Mouse (Mus musculus) hindbrain, embryonic 16.5 days (tissue): Measurements from ENCODE around the gene Lrmp. TPM values are rescaled to one million over a fixed set of nuclear protein-coding genes. Genes with fewer than 3 reads are reported as not detected.

Experiments used
- ATAC-seq: fragments of 200-750 bp; cut with Nextera tagmentation; 2 replicates; pipeline ENCODE4 v1.8.0; 2017; ENCODE audit warnings: moderate TSS enrichment, moderate library complexity
- H3K27ac ChIP-seq: fragments of 300-500 bp; sonication (generic); 2 replicates; pipeline ENCODE4 v1.5.1; 2014; ENCODE audit warnings: low read depth, mild to moderate bottlenecking, control low read depth, low read length, moderate library complexity
- H3K27me3 ChIP-seq: fragments of 300-500 bp; sonication (generic); replicated peaks from 2 replicates; pipeline ENCODE4 v1.6.1; 2014; ENCODE audit warnings: low read length; ENCODE audit not compliant: control insufficient read depth, insufficient read depth
- H3K36me3 ChIP-seq: fragments of 300-500 bp; sonication (generic); 2 replicates; pipeline ENCODE4 v1.6.1; 2014; ENCODE audit warnings: mild to moderate bottlenecking, low read length, moderate library complexity, mixed read lengths; ENCODE audit not compliant: control insufficient read depth, insufficient read depth
- H3K4me1 ChIP-seq: fragments of 300-500 bp; sonication (generic); 2 replicates; pipeline ENCODE4 v1.6.1; 2014; ENCODE audit warnings: low read depth, low read length; ENCODE audit not compliant: control insufficient read depth, insufficient read depth
- H3K4me2 ChIP-seq: fragments of 300-500 bp; sonication (generic); 2 replicates; pipeline ENCODE4 v1.6.1; 2014; ENCODE audit warnings: mild to moderate bottlenecking, low read length, control low read depth, moderate library complexity
- H3K4me3 ChIP-seq: fragments of 300-500 bp; sonication (generic); 2 replicates; pipeline ENCODE4 v1.5.1; 2014; ENCODE audit warnings: mild to moderate bottlenecking, low read length, control low read depth, moderate library complexity
- H3K9ac ChIP-seq: fragments of 300-500 bp; sonication (generic); 2 replicates; pipeline ENCODE4 v1.6.1; 2014; ENCODE audit warnings: low read depth, mild to moderate bottlenecking, control low read depth, low read length, moderate library complexity
- H3K9me3 ChIP-seq: fragments of 300-500 bp; sonication (generic); 2 replicates; pipeline ENCODE4 v1.6.1; 2014; ENCODE audit warnings: mild to moderate bottlenecking, low read length, moderate library complexity; ENCODE audit not compliant: control insufficient read depth
- WGBS: fragments of 180-500 bp; shearing (Covaris S2); extraction: QIAGEN DNeasy Blood & Tissue Kit; methylation state at CpG from one replicate; pipeline ENCODE4 v1.1.7; 2014; 5-methylcytosine and 5-hydroxymethylcytosine counted together
- polyA plus RNA-seq: library from polyadenylated mRNA; unstranded; fragments of >200 nt; fragmentation: Nextera tagmentation; extraction: Ambion mirVana; gene quantifications from 2 replicates; pipeline ENCODE4 v1.2.1, GENCODE M21; 2015

The Lrmp gene
- polyA plus RNA-seq, 1 experiment from 2014 or later = 0.89 TPM

GRCm38 (mm10) chr6:145094431-145094830 lies 21.0 kb upstream of the Lrmp start:
- Histone ChIP-seq H3K4me1 (no peaks in the 10 kb centered on the region), H3K36me3 (no peaks in the 10 kb centered on the region), H3K27me3 (no peaks in the 10 kb centered on the region), H3K9me3 (no peaks in the 10 kb centered on the region), H3K4me3 (no peak overlapping the region), H3K27ac (no peak overlapping the region), H3K4me2 (no peak overlapping the region), H3K9ac (no peak overlapping the region)
- 78% methylated on average over 4 of the region's 4 CpGs for WGBS
- ATAC-seq = no peak

- WGBS = 68% methylated on average over 9 of the region's 9 CpGs
- Histone ChIP-seq H3K4me1 (no peaks in the 10 kb centered on the region), H3K4me3 (no peak overlapping the region), H3K27ac (no peak overlapping the region), H3K36me3 (no peaks in the 10 kb centered on the region), H3K9me3 (peaks cover 2% of the 10 kb centered on the region; the same call in 1 of the 2 replicates), H3K27me3 (no peaks in the 10 kb centered on the region), H3K4me2 (no peak overlapping the region), H3K9ac (no peak overlapping the region)
- ATAC-seq = no peak
Measured at GRCm38 (mm10) chr6:145100923-145101322, 14.5 kb upstream of the Lrmp start.

- WGBS = 77% methylated on average over 10 of the region's 10 CpGs
- no peaks in the 10 kb centered on the region for H3K27me3 ChIP-seq
- no peak for ATAC-seq
- no peak overlapping the region for H3K9ac ChIP-seq
- H3K27ac ChIP-seq = no peak overlapping the region
- peaks cover 2% of the 10 kb centered on the region; the same call in 1 of the 2 replicates for H3K9me3 ChIP-seq
- H3K4me3 ChIP-seq = no peak overlapping the region
- H3K4me2 ChIP-seq = no peak overlapping the region
- H3K4me1 ChIP-seq = no peaks in the 10 kb centered on the region
- no peaks in the 10 kb centered on the region for H3K36me3 ChIP-seq
Measured at GRCm38 (mm10) chr6:145104241-145104939, 11.1 kb upstream of the Lrmp start.

- no peak for ATAC-seq
- Histone ChIP-seq H3K9me3 (peaks cover 2% of the 10 kb centered on the region; the same call in 1 of the 2 replicates), H3K4me2 (no peak overlapping the region), H3K9ac (no peak overlapping the region), H3K4me1 (no peaks in the 10 kb centered on the region), H3K36me3 (no peaks in the 10 kb centered on the region), H3K27me3 (no peaks in the 10 kb centered on the region), H3K4me3 (no peak overlapping the region), H3K27ac (no peak overlapping the region)
- 94% methylated on average over 10 of the region's 10 CpGs for WGBS
Measured at GRCm38 (mm10) chr6:145105439-145105838, 10.0 kb upstream of the Lrmp start.

GRCm38 (mm10) chr6:145106163-145106842 lies 9.2 kb upstream of the Lrmp start:
- Histone ChIP-seq H3K4me2 (no peak overlapping the region), H3K27ac (no peak overlapping the region), H3K36me3 (no peaks in the 10 kb centered on the region), H3K9ac (no peak overlapping the region), H3K9me3 (peaks cover 2% of the 10 kb centered on the region; the same call in 1 of the 2 replicates), H3K27me3 (no peaks in the 10 kb centered on the region), H3K4me3 (no peak overlapping the region), H3K4me1 (no peaks in the 10 kb centered on the region)
- 86% methylated on average over 5 of the region's 6 CpGs for WGBS
- ATAC-seq = no peak

GRCm38 (mm10) chr6:145110786-145111185 lies 4.7 kb upstream of the Lrmp start:
- Histone ChIP-seq H3K36me3 (no peaks in the 10 kb centered on the region), H3K27ac (no peak overlapping the region), H3K4me3 (no peak overlapping the region), H3K9ac (no peak overlapping the region), H3K27me3 (no peaks in the 10 kb centered on the region), H3K9me3 (no peaks in the 10 kb centered on the region), H3K4me1 (no peaks in the 10 kb centered on the region), H3K4me2 (no peak overlapping the region)
- ATAC-seq = no peak
- 97% methylated on average over 4 of the region's 4 CpGs for WGBS

GRCm38 (mm10) chr6:145112865-145113264 lies 2.6 kb upstream of the Lrmp start:
- no peak overlapping the region for H3K27ac ChIP-seq

GRCm38 (mm10) chr6:145114561-145114960 lies 892 bp upstream of the Lrmp start:
- Histone ChIP-seq H3K4me1 (no peaks in the 10 kb centered on the region; the same call in 1 of the 2 replicates), H3K27me3 (no peaks in the 10 kb centered on the region), H3K4me3 (no peak overlapping the region), H3K36me3 (no peaks in the 10 kb centered on the region), H3K27ac (no peak overlapping the region), H3K9ac (no peak overlapping the region), H3K9me3 (no peaks in the 10 kb centered on the region), H3K4me2 (no peak overlapping the region)
- 73% methylated on average over 2 of the region's 2 CpGs for WGBS
- ATAC-seq = no peak

More at GRCm38 (mm10) chr6:145112865-145113264, 2.6 kb upstream of the Lrmp start:
- no peak for ATAC-seq
- Histone ChIP-seq H3K9me3 (no peaks in the 10 kb centered on the region), H3K36me3 (no peaks in the 10 kb centered on the region), H3K4me3 (no peak overlapping the region), H3K4me2 (no peak overlapping the region), H3K4me1 (no peaks in the 10 kb centered on the region; the same call in 1 of the 2 replicates), H3K27me3 (no peaks in the 10 kb centered on the region), H3K9ac (no peak overlapping the region)
- 71% methylated on average over 6 of the region's 6 CpGs for WGBS

- Histone ChIP-seq H3K27ac (no peak overlapping the region), H3K4me3 (no peak overlapping the region), H3K4me2 (no peak overlapping the region), H3K9me3 (no peaks in the 10 kb centered on the region), H3K9ac (peak overlapping the region; percentile 10; the same call in 1 of the 2 replicates), H3K36me3 (no peaks in the 10 kb centered on the region), H3K4me1 (no peaks in the 10 kb centered on the region; the same call in 1 of the 2 replicates), H3K27me3 (no peaks in the 10 kb centered on the region)
- no peak for ATAC-seq
- WGBS = 5% methylated on average over 4 of the region's 4 CpGs
Measured at GRCm38 (mm10) chr6:145116098-145116672, 732 bp downstream of the Lrmp start.
